Mouse (Mus musculus) ES-Bruce4 (cell line): ENCODE results near the gene Nxnl2. TPM values are rescaled to one million over a fixed set of nuclear protein-coding genes. Genes with fewer than 3 reads are reported as not detected.
"Not testable (repeated sequence)": the region's sequence is repeated elsewhere in the genome, so short reads cannot be mapped to it uniquely, and the experiment has no call there.

ENCODE experiments used
- H3K27ac ChIP-seq: 2 replicates; pipeline ENCODE4 v1.5.1; 2012; ENCODE audit warnings: low read length, inconsistent platforms; ENCODE audit not compliant: insufficient read depth
- H3K27me3 ChIP-seq: 2 replicates; pipeline ENCODE4 v1.6.1; 2012; ENCODE audit warnings: mild to moderate bottlenecking, low read length, inconsistent platforms; ENCODE audit not compliant: control insufficient read depth, poor library complexity, insufficient read depth, severe bottlenecking
- H3K36me3 ChIP-seq: 2 replicates; pipeline ENCODE4 v1.6.1; 2012; ENCODE audit warnings: inconsistent platforms, mild to moderate bottlenecking, low read length, moderate library complexity; ENCODE audit not compliant: control insufficient read depth, poor library complexity, insufficient read depth, severe bottlenecking
- H3K4me1 ChIP-seq: one replicate; pipeline ENCODE4 v1.8.1; 2011; ENCODE audit warnings: low read length; ENCODE audit not compliant: control insufficient read depth, insufficient read depth
- H3K4me3 ChIP-seq: 2 replicates; pipeline ENCODE4 v1.5.1; 2011; ENCODE audit warnings: low read depth, mild to moderate bottlenecking, low read length
- H3K9ac ChIP-seq: 2 replicates; pipeline ENCODE4 v1.6.1; 2012; ENCODE audit warnings: low read depth, mild to moderate bottlenecking, inconsistent platforms; ENCODE audit not compliant: poor library complexity, severe bottlenecking
- H3K9me3 ChIP-seq: replicated peaks from 2 replicates; pipeline ENCODE4 v1.6.1; 2012; ENCODE audit warnings: mild to moderate bottlenecking, low read length, inconsistent platforms; ENCODE audit not compliant: control insufficient read depth, poor library complexity, insufficient read depth, severe bottlenecking
- CTCF ChIP-seq: IDR thresholded peaks from one replicate; pipeline ENCODE4 v1.8.1; 2011; ENCODE audit warnings: low read depth, low read length
- EP300 ChIP-seq: IDR thresholded peaks from 2 replicates; pipeline ENCODE4 v1.6.1; 2011; ENCODE audit warnings: low read depth, low read length; ENCODE audit not compliant: insufficient read depth
- POLR2A ChIP-seq: IDR thresholded peaks from one replicate; pipeline ENCODE4 v1.8.1; 2011; ENCODE audit warnings: low read length; ENCODE audit not compliant: insufficient read depth
- polyA plus RNA-seq: library from polyadenylated mRNA; stranded (reverse); fragments of >200 nt; gene quantifications from 2 replicates; pipeline ENCODE4 v1.2.4, GENCODE M21; 2011; ENCODE audit warnings: low read depth; ENCODE audit not compliant: missing spikeins, insufficient read depth, insufficient read length

Nxnl2 gene
- polyA plus RNA-seq, 1 experiment: 2.6 TPM

- H3K9me3 ChIP-seq: no peaks in the 10 kb centered on the region
- H3K4me1 ChIP-seq: no peaks in the 10 kb centered on the region
- H3K36me3 ChIP-seq: no peaks in the 10 kb centered on the region
- H3K27ac ChIP-seq: no peak overlapping the region
- H3K9ac ChIP-seq: no peak overlapping the region
- TF ChIP-seq POLR2A (no peak), CTCF (no peak), EP300 (no peak)
- H3K27me3 ChIP-seq: no peaks in the 10 kb centered on the region
- no peak overlapping the region for H3K4me3 ChIP-seq
Observed at GRCm38 (mm10) chr13:51184896-51185295, 14.1 kb downstream of the Nxnl2 start.

GRCm38 (mm10) chr13:51190336-51190735 lies 19.5 kb downstream of the Nxnl2 start:
- Histone ChIP-seq H3K9ac (no peak overlapping the region), H3K27ac (no peak overlapping the region), H3K4me1 (no peaks in the 10 kb centered on the region), H3K9me3 (no peaks in the 10 kb centered on the region), H3K4me3 (no peak overlapping the region), H3K27me3 (no peaks in the 10 kb centered on the region), H3K36me3 (no peaks in the 10 kb centered on the region)
- TF ChIP-seq EP300: no peak
- TF ChIP-seq CTCF: peak; percentile 44
- TF ChIP-seq POLR2A: no peak

GRCm38 (mm10) chr13:51191416-51192140 lies 20.8 kb downstream of the Nxnl2 start:
- H3K27ac ChIP-seq: no peak overlapping the region
- TF ChIP-seq EP300 (no peak), POLR2A (no peak), CTCF (no peak)

GRCm38 (mm10) chr13:51193893-51194292 lies 23.1 kb downstream of the Nxnl2 start:
- no peaks in the 10 kb centered on the region for H3K4me1 ChIP-seq
- TF ChIP-seq CTCF (no peak), POLR2A (no peak), EP300 (no peak)
- no peak overlapping the region for H3K27ac ChIP-seq
- no peaks in the 10 kb centered on the region for H3K9me3 ChIP-seq
- no peak overlapping the region for H3K4me3 ChIP-seq
- no peaks in the 10 kb centered on the region for H3K36me3 ChIP-seq
- H3K9ac ChIP-seq: no peak overlapping the region
- no peaks in the 10 kb centered on the region; the same call in 1 of the 2 replicates for H3K27me3 ChIP-seq

More at GRCm38 (mm10) chr13:51191416-51192140, 20.8 kb downstream of the Nxnl2 start:
- Histone ChIP-seq H3K9me3 (no peaks in the 10 kb centered on the region), H3K36me3 (no peaks in the 10 kb centered on the region), H3K4me1 (no peaks in the 10 kb centered on the region), H3K9ac (no peak overlapping the region), H3K27me3 (no peaks in the 10 kb centered on the region), H3K4me3 (no peak overlapping the region)

- peaks cover 5% of the 10 kb centered on the region for H3K9me3 ChIP-seq
Observed at GRCm38 (mm10) chr13:51197699-51198098, 26.9 kb downstream of the Nxnl2 start.

GRCm38 (mm10) chr13:51198186-51198585 lies 27.4 kb downstream of the Nxnl2 start:
- no peak for TF ChIP-seq POLR2A
- no peak for TF ChIP-seq CTCF
- no peak for TF ChIP-seq EP300
- no peaks in the 10 kb centered on the region; the same call in 1 of the 2 replicates for H3K27me3 ChIP-seq
- H3K36me3 ChIP-seq: no peaks in the 10 kb centered on the region
- H3K4me3 ChIP-seq: no peak overlapping the region
- peaks cover 5% of the 10 kb centered on the region for H3K9me3 ChIP-seq
- no peak overlapping the region for H3K9ac ChIP-seq
- H3K4me1 ChIP-seq: no peaks in the 10 kb centered on the region
- no peak overlapping the region for H3K27ac ChIP-seq

More at GRCm38 (mm10) chr13:51197699-51198098, 26.9 kb downstream of the Nxnl2 start:
- Histone ChIP-seq H3K9ac (no peak overlapping the region), H3K4me1 (no peaks in the 10 kb centered on the region), H3K4me3 (no peak overlapping the region), H3K36me3 (no peaks in the 10 kb centered on the region), H3K27ac (no peak overlapping the region), H3K27me3 (no peaks in the 10 kb centered on the region; the same call in 1 of the 2 replicates)
- TF ChIP-seq CTCF (no peak), EP300 (no peak), POLR2A (no peak)

GRCm38 (mm10) chr13:51201985-51202843 lies 31.4 kb downstream of the Nxnl2 start:
- H3K9me3 ChIP-seq, H3K27me3 ChIP-seq, H3K4me1 ChIP-seq, H3K36me3 ChIP-seq, H3K27ac ChIP-seq: not testable (repeated sequence)
- Histone ChIP-seq H3K9ac (peak overlapping the region; percentile 15; the same call in 1 of the 2 replicates), H3K4me3 (peak overlapping the region; percentile 23; the same call in 1 of the 2 replicates)

GRCm38 (mm10) chr13:51202844-51203173 lies 32.0 kb downstream of the Nxnl2 start:
- not testable (repeated sequence) for H3K27me3 ChIP-seq, H3K36me3 ChIP-seq, H3K4me1 ChIP-seq, H3K27ac ChIP-seq, H3K9me3 ChIP-seq
- peak overlapping the region; percentile 38; the same call in 1 of the 2 replicates for H3K4me3 ChIP-seq
- H3K9ac ChIP-seq: peak overlapping the region; percentile 15; the same call in 1 of the 2 replicates
